ENCODE assay signal across 24 mouse cellular contexts in genomic region chr9:42987988-42988387, GRCm38 (mm10). TPM values are rescaled to one million over a fixed set of nuclear protein-coding genes. Genes with fewer than 3 reads are reported as not detected.
DNase-seq lines count a peak whose midpoint lies in the region; ATAC-seq lines count a peak whose summit lies in the region.
"Had no signal": no experiment of that assay in that cellular context is flagged by ENCODE, and none has a peak within 500 bp of the region (broad histone marks: within the 10 kb centered on the region; RNA-seq: fewer than 3 reads in every experiment).

No protein-coding gene starts in this region.

- no peak for ATAC-seq in granulocyte monocyte progenitor cell, adult 5-6 weeks (replicated peaks; ENCODE audit: poor library complexity, severe bottlenecking)
- ATAC-seq: forebrain, embryonic 14.5 days; forebrain, postnatal 0 days; hindbrain, embryonic 16.5 days; intestine, embryonic 15.5 days; Patski had no signal

- intact Hi-C loops in left cerebral cortex, postnatal 4 days (cut with DNase I): no loop called here

- peak; percentile 31 to 69 for DNase-seq in frontal cortex, adult 2 months (ENCODE audit: extremely low spot score in 1 of 2, low spot score in 1 of 2)
- DNase-seq in frontal cortex, postnatal 10 days (ENCODE audit: low spot score in 2 of 2): no peak
- DNase-seq in left cerebral cortex, adult 9 months (ENCODE audit: low spot score in 2 of 2): peak; percentile 30
- DNase-seq in left cerebral cortex, postnatal 4 days: no peak
- peak; percentile 76 for DNase-seq in brain, adult 2 months (ENCODE audit: low read depth, low spot score)
- DNase-seq: adrenal gland, postnatal 10 days; B cell, adult 2 months; cerebellum, adult 11 months; cerebellum, adult 2 months; cerebellum, adult 9-11 months; cerebellum, postnatal 25 days; forebrain, postnatal 0 days; gastrocnemius, postnatal 25 days; heart, postnatal 10 days; heart, postnatal 36 days had no signal

RNA-seq across cellular contexts. Expression of gene Grik4, which starts 43.7 kb away (rescaled TPM):
- polyA plus RNA-seq in frontal cortex, adult 2 months (2012; rRNA removed): 10.4 and 11.6 TPM in 2 replicates
- total RNA-seq in left cerebral cortex, postnatal 4 days (2021): 10 to 100 TPM; 13.4 to 16.8 TPM
- not detected in 2 replicates for total RNA-seq in granulocyte monocyte progenitor cell, adult 5-6 weeks (2014; fragmentation: Nextera tagmentation)
- 0.72 TPM in 1 of 2 replicates, not detected in the other for total RNA-seq in granulocyte monocyte progenitor cell, adult 5-6 weeks (2017)
- total RNA-seq: CH12.LX; common myeloid progenitor, adult 5-6 weeks; heart, adult 8-10 months had no signal
- polyA plus RNA-seq: G1E had no signal

Comparison
In these comparisons a context has a peak if more than half of its experiments do, and no peak if none do; other contexts are left out.
1. DNase-seq: peak in frontal cortex, adult 2 months (2 of 2), left cerebral cortex, adult 9 months (2 of 2) and brain, adult 2 months (single experiment); none in frontal cortex, postnatal 10 days (0 of 2) and left cerebral cortex, postnatal 4 days (single experiment).
2. RNA of gene Grik4, which starts 43.7 kb away (total RNA-seq): 13.4 to 16.8 TPM in left cerebral cortex, postnatal 4 days; 0.72 TPM in granulocyte monocyte progenitor cell, adult 5-6 weeks; every median in the first group is over 4 times any median in the second.